Mouse (Mus musculus) T-helper 2 cell (primary cell): ENCODE measurements around the gene Ttll5.

ENCODE experiments used
- in situ Hi-C: fragments of 300-600 bp; cut with MboI, MseI; formaldehyde crosslinking; loops from one replicate; pipeline ENCODE4 v1.15.1; 2025; ENCODE audit warnings: high pct_unique_total_duplicates

The Ttll5 gene

DNA sequence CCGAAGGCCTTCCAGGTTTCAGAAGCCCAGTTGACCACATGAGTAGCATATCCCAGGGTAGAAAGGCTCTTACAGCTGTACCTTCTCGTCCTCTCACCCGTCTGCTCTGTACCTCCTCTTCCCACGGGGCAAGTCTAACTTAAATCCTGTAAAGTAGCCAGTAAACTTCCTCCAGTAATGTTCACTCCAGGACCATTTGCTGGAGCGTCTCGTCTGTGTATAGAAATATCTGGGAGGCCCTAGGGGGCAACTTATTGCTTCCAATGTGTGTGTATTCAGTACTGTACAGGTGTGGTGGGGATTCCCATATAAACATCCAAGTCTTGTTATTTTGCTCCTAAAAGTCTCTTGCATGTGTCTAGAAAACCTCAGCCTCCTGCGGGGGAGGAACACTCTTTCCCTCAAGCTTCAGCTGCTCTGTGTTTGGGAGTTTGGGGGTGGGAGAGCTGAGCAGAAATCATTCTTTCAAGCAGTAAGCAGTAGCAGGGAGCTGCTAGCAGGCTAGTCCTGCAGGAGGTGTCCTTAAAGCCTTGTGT lies 176.7 kb downstream of the Ttll5 start:
- in situ Hi-C loops: no loop called here

GRCm38 (mm10) chr12:86004627-86005026 lies 180.2 kb downstream of the Ttll5 start:
- in situ Hi-C loops: no loop called here

GRCm38 (mm10) chr12:86007377-86007776 lies 182.9 kb downstream of the Ttll5 start:
- in situ Hi-C loops: no loop called here

DNA sequence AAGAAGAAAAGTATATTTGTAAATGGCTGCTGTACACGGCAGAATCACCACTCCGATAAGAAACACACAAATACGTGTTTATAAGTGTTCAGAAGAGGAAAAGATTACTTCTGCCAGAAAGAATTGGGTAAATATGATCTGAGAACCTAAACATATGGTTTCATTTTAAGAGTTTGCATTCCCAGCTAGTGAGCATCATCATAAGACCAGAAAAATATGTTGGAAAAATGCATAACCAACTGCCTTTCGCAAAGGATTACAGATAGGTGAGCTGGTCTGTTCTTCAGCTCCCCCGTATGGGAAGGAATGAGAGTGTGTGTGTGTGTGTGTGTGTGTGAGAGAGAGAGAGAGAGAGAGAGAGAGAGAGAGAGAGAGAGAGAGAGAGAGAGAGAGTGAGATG lies 186.2 kb downstream of the Ttll5 start:
- in situ Hi-C loops: no loop called here

- in situ Hi-C loops: no loop called here
Observed at GRCm38 (mm10) chr12:86012195-86012594, 187.7 kb downstream of the Ttll5 start.

- in situ Hi-C loops: no loop called here
Observed at GRCm38 (mm10) chr12:86014174-86014573, 189.7 kb downstream of the Ttll5 start.

GRCm38 (mm10) chr12:86014621-86015020 lies 190.2 kb downstream of the Ttll5 start:
- in situ Hi-C loops: no loop called here

DNA sequence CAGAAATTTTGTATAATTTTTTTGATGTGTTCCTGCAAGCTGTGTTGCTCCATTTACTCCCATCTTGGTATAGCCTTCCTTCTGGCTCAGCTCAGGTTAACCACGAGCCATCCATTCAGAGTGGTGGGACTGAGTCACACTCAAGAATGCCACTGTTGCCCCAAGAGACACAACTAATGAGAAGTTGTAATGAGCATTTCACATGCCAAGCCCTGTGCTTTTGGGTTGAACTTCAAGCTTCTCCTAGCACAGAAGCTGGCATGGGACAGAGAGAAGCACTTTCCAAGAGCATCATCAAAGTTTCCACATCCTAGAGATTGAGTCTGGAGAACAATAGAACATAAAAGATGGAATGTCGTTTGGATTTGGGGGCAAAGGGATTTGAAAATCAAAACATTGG lies 190.7 kb downstream of the Ttll5 start:
- in situ Hi-C loops: no loop called here

GRCm38 (mm10) chr12:86017360-86017759 lies 192.9 kb downstream of the Ttll5 start:
- in situ Hi-C loops: no loop called here

- in situ Hi-C loops: no loop called here
Observed at GRCm38 (mm10) chr12:86021583-86021982, 197.1 kb downstream of the Ttll5 start.

DNA sequence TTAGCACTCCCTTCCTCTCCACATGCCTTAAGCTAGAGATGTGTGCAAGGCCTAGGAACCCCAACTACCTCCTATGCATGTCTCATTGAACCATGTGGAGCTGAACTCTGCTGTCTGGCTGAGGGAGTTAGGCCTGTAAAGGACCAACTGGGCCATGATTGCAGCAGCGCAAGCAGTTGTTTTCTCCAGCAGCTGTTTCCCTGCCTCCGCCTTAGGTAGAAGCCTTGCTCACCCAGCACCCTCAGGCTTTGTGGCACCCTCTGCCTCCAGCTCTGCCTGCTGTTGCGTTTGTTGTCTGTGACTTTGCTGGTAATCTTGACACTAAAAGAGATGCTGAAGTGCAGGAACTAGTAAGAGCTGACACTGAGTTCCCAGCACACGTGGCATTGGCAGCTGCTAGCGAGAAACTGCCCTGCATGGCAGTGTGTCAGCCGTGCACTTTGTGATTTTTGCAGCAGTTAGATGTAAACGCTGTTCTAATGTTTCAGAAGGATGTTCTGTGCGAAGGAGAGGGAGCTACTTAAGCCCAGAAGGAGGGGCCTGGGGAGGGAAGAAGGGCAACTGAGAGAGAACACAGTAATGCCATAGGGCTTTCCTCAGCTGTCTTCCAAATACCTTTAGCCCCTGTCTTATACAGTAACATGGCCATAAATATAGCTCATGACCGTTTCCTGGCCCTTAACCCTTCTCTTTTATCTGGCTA lies 198.0 kb downstream of the Ttll5 start:
- in situ Hi-C loops: no loop called here

- in situ Hi-C loops: no loop called here
Observed at GRCm38 (mm10) chr12:86023081-86023871, 198.8 kb downstream of the Ttll5 start.

DNA sequence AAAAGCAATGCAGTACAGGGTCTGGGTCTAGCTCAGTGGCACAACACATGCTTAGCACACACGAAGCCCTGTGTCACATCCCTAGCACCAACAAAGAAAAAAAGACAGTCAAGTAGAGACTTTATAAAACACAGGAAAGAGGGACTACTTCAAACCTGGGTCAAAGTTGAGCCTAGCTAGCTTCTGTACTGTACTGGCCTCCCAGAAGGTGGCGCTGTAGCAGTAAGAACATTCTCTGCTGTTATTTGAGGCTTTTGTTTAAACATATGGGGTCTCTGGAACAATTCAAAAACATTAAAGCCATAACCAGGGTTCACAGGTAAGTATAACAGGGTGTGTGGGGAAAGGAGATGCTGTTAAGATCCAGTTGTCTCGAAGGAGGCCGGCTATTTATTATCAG lies 200.0 kb downstream of the Ttll5 start:
- in situ Hi-C loops: no loop called here

GRCm38 (mm10) chr12:86025480-86025879 lies 201.0 kb downstream of the Ttll5 start:
- in situ Hi-C loops: no loop called here

- in situ Hi-C loops: no loop called here
Observed at GRCm38 (mm10) chr12:86027000-86027399, 202.5 kb downstream of the Ttll5 start.

DNA sequence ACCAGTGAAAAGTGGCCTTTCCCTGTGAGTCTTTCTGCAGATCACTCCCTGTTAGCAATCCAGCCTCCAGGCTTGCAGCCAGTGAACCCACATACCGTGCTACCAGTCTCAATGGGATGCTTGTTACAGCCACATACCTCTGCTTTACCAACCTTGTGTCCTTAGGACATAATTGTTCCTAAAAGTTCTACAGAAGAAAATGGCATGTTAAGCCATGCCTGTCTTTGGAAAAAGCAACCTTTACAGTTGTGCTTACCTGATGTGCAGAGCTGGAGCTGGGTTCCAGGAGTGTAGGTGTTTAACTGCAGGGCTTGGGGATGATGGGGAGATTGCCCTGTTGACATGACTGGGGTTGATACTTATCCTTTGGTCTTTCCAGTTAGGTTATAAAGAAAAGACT lies 203.3 kb downstream of the Ttll5 start:
- in situ Hi-C loops: no loop called here

- in situ Hi-C loops: no loop called here
Observed at GRCm38 (mm10) chr12:86030932-86031331, 206.5 kb downstream of the Ttll5 start.

- in situ Hi-C loops: no loop called here
Observed at GRCm38 (mm10) chr12:86035586-86035985, 211.1 kb downstream of the Ttll5 start.

- in situ Hi-C loops: no loop called here
Observed at GRCm38 (mm10) chr12:86036368-86037166, 212.1 kb downstream of the Ttll5 start.

- in situ Hi-C loops: no loop called here
Observed at GRCm38 (mm10) chr12:86037235-86037921, 212.9 kb downstream of the Ttll5 start.

DNA sequence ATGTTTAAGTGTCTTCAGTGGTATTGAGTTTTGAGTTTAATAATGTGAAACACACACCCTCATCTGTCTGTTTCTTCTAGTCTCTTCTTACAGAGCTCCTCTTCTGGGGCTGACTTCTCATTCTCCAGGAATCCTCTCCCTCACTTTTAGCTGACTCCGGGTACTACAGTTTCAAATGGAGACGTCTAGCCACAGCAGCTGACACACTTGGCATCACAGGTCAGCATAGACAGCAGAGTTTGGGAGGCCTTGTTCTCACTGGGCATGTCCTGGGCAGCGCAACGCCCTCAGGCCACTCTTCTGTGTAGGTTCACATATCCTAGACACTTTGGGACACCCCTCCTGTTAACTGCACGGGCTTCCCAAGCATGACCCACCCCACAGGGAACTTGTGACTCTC lies 214.6 kb downstream of the Ttll5 start:
- in situ Hi-C loops: no loop called here
